Mouse (Mus musculus) bone marrow macrophage, adult 2 months (primary cell): ENCODE data around the gene Nanos2. TPM values are rescaled to one million over a fixed set of nuclear protein-coding genes. Genes with fewer than 3 reads are reported as not detected.

Experiments
- H3K27ac ChIP-seq: 2 replicates; pipeline ENCODE4 v1.5.1; 2012; ENCODE audit warnings: low read depth, low read length; ENCODE audit not compliant: insufficient read depth
- H3K4me1 ChIP-seq: 2 replicates; pipeline ENCODE4 v1.6.1; 2012; ENCODE audit warnings: low read length; ENCODE audit not compliant: control insufficient read depth, insufficient read depth
- H3K4me3 ChIP-seq: 2 replicates; pipeline ENCODE4 v1.5.1; 2012; ENCODE audit warnings: mild to moderate bottlenecking, low read length, moderate library complexity; ENCODE audit not compliant: insufficient read depth
- CTCF ChIP-seq: IDR thresholded peaks from 2 replicates; pipeline ENCODE4 v1.5.1; 2012; ENCODE audit warnings: low read depth, mild to moderate bottlenecking, low read length, moderate library complexity
- POLR2A ChIP-seq: IDR thresholded peaks from 2 replicates; pipeline ENCODE4 v1.6.1; 2012; ENCODE audit warnings: mild to moderate bottlenecking, low read depth, low read length, borderline replicate concordance
- polyA plus RNA-seq: library from polyadenylated mRNA; stranded (reverse); fragments of >200 nt; gene quantifications from 2 replicates; pipeline ENCODE4 v1.2.4, GENCODE M21; 2012; ENCODE audit not compliant: missing spikeins, insufficient read depth, insufficient read length

The Nanos2 gene
- polyA plus RNA-seq, 1 experiment = not detected

- Histone ChIP-seq H3K4me1 (peaks cover 30% of the 10 kb centered on the region), H3K27ac (peak overlapping the region; percentile 22), H3K4me3 (peak overlapping the region; percentile 98)
- TF ChIP-seq POLR2A (no peak), CTCF (no peak)
Observed at GRCm38 (mm10) chr7:19024581-19025255, 37.5 kb downstream of the Nanos2 start.

- H3K4me3 ChIP-seq = no peak overlapping the region
- peaks cover 30% of the 10 kb centered on the region for H3K4me1 ChIP-seq
- H3K27ac ChIP-seq = peak overlapping the region; percentile 63
- no peak for TF ChIP-seq POLR2A
- TF ChIP-seq CTCF = no peak
Observed at GRCm38 (mm10) chr7:19028067-19028466, 40.9 kb downstream of the Nanos2 start.

- H3K4me3 ChIP-seq = no peak overlapping the region
Observed at GRCm38 (mm10) chr7:19029084-19029653, 42.0 kb downstream of the Nanos2 start.

GRCm38 (mm10) chr7:19031641-19032040 lies 44.4 kb downstream of the Nanos2 start:
- H3K4me1 ChIP-seq = peaks cover 18% of the 10 kb centered on the region
- no peak overlapping the region for H3K27ac ChIP-seq
- no peak overlapping the region for H3K4me3 ChIP-seq
- TF ChIP-seq CTCF = no peak
- TF ChIP-seq POLR2A = no peak

More at GRCm38 (mm10) chr7:19029084-19029653, 42.0 kb downstream of the Nanos2 start:
- TF ChIP-seq POLR2A = no peak
- TF ChIP-seq CTCF = peak; percentile 53
- peaks cover 28% of the 10 kb centered on the region for H3K4me1 ChIP-seq
- no peak overlapping the region for H3K27ac ChIP-seq

Other genes starting within 250 kb of the Nanos2 start
- gene Psg19, start 188.9 kb upstream of the Nanos2 start, polyA plus RNA-seq = not detected in 2 replicates
- not detected in 2 replicates for gene Psg17, start 165.8 kb upstream of the Nanos2 start, polyA plus RNA-seq
- gene Mill2, start 147.4 kb upstream of the Nanos2 start, polyA plus RNA-seq = 3.2 and 5.7 TPM in 2 replicates
- gene Pglyrp1, start 116.1 kb upstream of the Nanos2 start, polyA plus RNA-seq = not detected in 2 replicates
- 18.1 and 21.2 TPM in 2 replicates for gene Ccdc61, start 77.0 kb upstream of the Nanos2 start, polyA plus RNA-seq
- 0.12 TPM in 1 of 2 replicates, not detected in the other for gene Nova2, start 61.5 kb upstream of the Nanos2 start, polyA plus RNA-seq
- gene Mypop, start 3.8 kb downstream of the Nanos2 start, polyA plus RNA-seq = 1.0 and 1.2 TPM in 2 replicates
- gene Irf2bp1, start 16.6 kb downstream of the Nanos2 start, polyA plus RNA-seq = 16.4 and 17.5 TPM in 2 replicates
- not detected in 2 replicates for gene Foxa3, start 36.1 kb downstream of the Nanos2 start, polyA plus RNA-seq
- 61.9 and 64.4 TPM in 2 replicates for gene Sympk, start 37.0 kb downstream of the Nanos2 start, polyA plus RNA-seq
- gene Rsph6a, start 67.3 kb downstream of the Nanos2 start, polyA plus RNA-seq = not detected in 2 replicates
- 1.7 and 2.6 TPM in 2 replicates for gene Dmwd, start 88.8 kb downstream of the Nanos2 start, polyA plus RNA-seq
- 2.9 and 4.2 TPM in 2 replicates for gene Dmpk, start 96.4 kb downstream of the Nanos2 start, polyA plus RNA-seq
- gene Six5, start 107.2 kb downstream of the Nanos2 start, polyA plus RNA-seq = 0.36 and 0.44 TPM in 2 replicates
- gene Gm4969, start 131.0 kb downstream of the Nanos2 start, polyA plus RNA-seq = not detected in 2 replicates
- gene Fbxo46, start 132.5 kb downstream of the Nanos2 start, polyA plus RNA-seq = 7.1 and 8.2 TPM in 2 replicates
- 10.4 and 11.8 TPM in 2 replicates for gene Qpctl, start 161.9 kb downstream of the Nanos2 start, polyA plus RNA-seq
- 26.4 and 27.9 TPM in 2 replicates for gene Snrpd2, start 162.3 kb downstream of the Nanos2 start, polyA plus RNA-seq
- gene Gipr, start 178.7 kb downstream of the Nanos2 start, polyA plus RNA-seq = not detected in 2 replicates
- gene Eml2, start 189.0 kb downstream of the Nanos2 start, polyA plus RNA-seq = 12.2 and 17.8 TPM in 2 replicates
- not detected in 2 replicates for gene Gpr4, start 225.1 kb downstream of the Nanos2 start, polyA plus RNA-seq
- 20.0 and 22.0 TPM in 2 replicates for gene Opa3, start 240.9 kb downstream of the Nanos2 start, polyA plus RNA-seq